Mouse (Mus musculus) forebrain, embryonic 13.5 days (tissue): Measurements from ENCODE around the gene Hdc. TPM values are rescaled to one million over a fixed set of nuclear protein-coding genes. Genes with fewer than 3 reads are reported as not detected.
"Not testable (repeated sequence)": the region's sequence is repeated elsewhere in the genome, so short reads cannot be mapped to it uniquely, and the experiment has no call there.

Experiments used
- ATAC-seq: fragments of 200-750 bp; cut with Nextera tagmentation; 2 replicates; pipeline ENCODE4 v1.8.0; 2017
- H3K27ac ChIP-seq: fragments of 300-500 bp; sonication (generic); 2 replicates; pipeline ENCODE4 v1.5.1; 2015; ENCODE audit warnings: inconsistent platforms, mild to moderate bottlenecking, moderate library complexity
- H3K27me3 ChIP-seq: fragments of 300-500 bp; sonication (generic); 2 replicates; pipeline ENCODE4 v1.6.1; 2015; ENCODE audit warnings: mild to moderate bottlenecking, inconsistent platforms
- H3K36me3 ChIP-seq: fragments of 300-500 bp; sonication (generic); 2 replicates; pipeline ENCODE4 v1.6.1; 2015; ENCODE audit warnings: mild to moderate bottlenecking, inconsistent platforms; ENCODE audit not compliant: poor library complexity, severe bottlenecking
- H3K4me1 ChIP-seq: fragments of 300-500 bp; sonication (generic); 2 replicates; pipeline ENCODE4 v1.6.1; 2015; ENCODE audit warnings: inconsistent platforms
- H3K4me2 ChIP-seq: fragments of 300-500 bp; sonication (generic); 2 replicates; pipeline ENCODE4 v1.6.1; 2015; ENCODE audit warnings: inconsistent platforms, mild to moderate bottlenecking, moderate library complexity
- H3K4me3 ChIP-seq: fragments of 300-500 bp; sonication (generic); 2 replicates; pipeline ENCODE4 v1.5.1; 2015; ENCODE audit warnings: mild to moderate bottlenecking, inconsistent platforms
- H3K9ac ChIP-seq: fragments of 300-500 bp; sonication (generic); 2 replicates; pipeline ENCODE4 v1.6.1; 2015; ENCODE audit warnings: mild to moderate bottlenecking, inconsistent platforms
- H3K9me3 ChIP-seq: fragments of 300-500 bp; sonication (generic); replicated peaks from 2 replicates; pipeline ENCODE4 v1.6.1; 2016; ENCODE audit warnings: inconsistent platforms
- WGBS: fragments of 180-500 bp; shearing (Covaris S2); methylation state at CpG from one replicate; pipeline ENCODE4 v1.1.7; 2015; 5-methylcytosine and 5-hydroxymethylcytosine counted together
- polyA plus RNA-seq: library from polyadenylated mRNA; unstranded; fragments of >200 nt; fragmentation: Nextera tagmentation; extraction: Ambion mirVana; gene quantifications from 2 replicates; pipeline ENCODE4 v1.2.1, GENCODE M21; 2015

Hdc gene
- polyA plus RNA-seq, 1 experiment from 2014 or later = 1.0 TPM

DNA sequence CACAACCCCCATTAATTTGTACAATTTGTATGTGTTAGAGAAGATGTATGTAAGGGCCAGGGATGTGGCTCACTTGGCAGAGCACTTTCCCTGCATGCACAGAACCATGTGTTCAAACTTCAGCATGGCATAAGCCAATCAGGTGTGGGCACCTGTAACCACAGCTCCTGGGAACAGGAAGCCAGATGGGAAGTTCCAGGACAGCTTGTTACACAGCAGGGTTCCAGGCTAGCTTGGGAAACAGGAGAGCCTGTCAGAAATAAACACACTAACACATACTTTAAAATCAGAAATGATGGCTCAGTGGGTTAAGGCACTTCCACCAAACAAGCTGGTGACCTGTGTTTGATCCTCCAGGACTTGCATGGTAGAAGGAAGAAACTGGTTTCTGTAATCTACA is 4.0 kb upstream of the Hdc start:
- no peak overlapping the region for H3K4me3 ChIP-seq
- no peaks in the 10 kb centered on the region for H3K9me3 ChIP-seq
- H3K4me2 ChIP-seq = no peak overlapping the region
- peaks cover 4% of the 10 kb centered on the region for H3K36me3 ChIP-seq
- 0 out of 2 replicates have a peak, but pooled peaks cover 7% of the 10 kb centered on the region for H3K4me1 ChIP-seq
- H3K27ac ChIP-seq = no peak overlapping the region
- ATAC-seq = no peak
- no peaks in the 10 kb centered on the region for H3K27me3 ChIP-seq
- no peak overlapping the region for H3K9ac ChIP-seq

DNA sequence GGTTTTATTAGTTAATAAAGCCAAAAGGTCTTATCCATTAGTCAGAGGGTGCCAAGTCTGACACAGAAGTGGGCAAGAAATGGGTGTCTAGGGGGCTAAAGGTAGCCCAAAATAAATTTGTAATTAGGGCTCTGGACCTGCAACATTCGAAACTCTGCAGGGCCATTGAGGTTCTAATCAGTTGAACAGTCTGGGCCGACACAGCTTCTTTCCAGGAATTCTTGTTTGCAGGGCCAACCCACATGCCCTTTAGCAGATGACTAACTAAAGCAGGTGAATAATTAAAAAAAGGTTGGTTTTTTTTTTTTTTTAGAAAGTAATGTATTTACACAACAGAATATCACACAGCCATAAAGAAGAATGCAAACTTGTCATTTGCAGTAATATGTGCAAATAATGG is 3.4 kb upstream of the Hdc start:
- no peak for ATAC-seq
- no peak overlapping the region for H3K4me3 ChIP-seq

DNA sequence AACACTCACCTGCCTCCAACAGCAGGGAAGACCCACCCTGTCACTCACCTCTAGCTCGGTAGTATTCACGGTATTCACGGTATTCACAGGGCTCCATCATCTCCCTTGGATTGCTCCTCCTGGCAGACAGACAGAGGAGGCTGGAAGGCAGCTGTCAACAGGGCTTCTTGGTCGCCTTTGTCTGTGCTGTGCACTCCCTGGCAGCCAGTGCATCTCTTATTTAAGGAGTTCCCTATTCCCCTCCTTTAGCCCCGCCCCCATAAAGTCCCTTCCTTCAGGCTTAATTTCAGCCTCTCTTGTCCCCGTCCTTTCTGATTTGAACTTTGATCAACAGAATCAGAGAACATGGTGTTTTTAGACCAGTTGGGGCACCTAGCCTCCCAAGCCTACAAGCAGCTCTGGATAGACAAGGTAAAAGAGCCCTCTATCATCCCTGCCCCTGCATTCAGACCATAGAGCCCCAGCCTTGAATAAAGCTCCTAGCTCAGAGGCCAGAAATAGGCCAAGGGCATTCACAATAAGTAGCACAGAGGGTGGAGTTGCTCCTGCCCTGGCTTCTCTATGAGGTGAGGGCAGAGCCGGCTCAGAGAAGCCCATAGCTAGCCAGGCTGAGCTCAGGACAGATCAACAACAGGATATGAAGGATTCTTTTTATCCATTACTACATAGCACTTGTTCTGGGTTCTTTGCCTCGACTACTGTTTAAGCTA is 474 bp downstream of the Hdc start:
- 23% methylated on average over 8 of the region's 8 CpGs for WGBS
- ATAC-seq = peak; percentile 38; the same call in 1 of the 2 replicates
- Histone ChIP-seq H3K27ac (no peak overlapping the region), H3K4me3 (no peak overlapping the region), H3K9ac (no peak overlapping the region), H3K4me1 (0 out of 2 replicates have a peak, but pooled peaks cover 7% of the 10 kb centered on the region), H3K9me3 (no peaks in the 10 kb centered on the region), H3K27me3 (no peaks in the 10 kb centered on the region), H3K36me3 (no peaks in the 10 kb centered on the region), H3K4me2 (no peak overlapping the region)

More for the DNA sequence above, 3.4 kb upstream of the Hdc start:
- 84% methylated on average over 2 of the region's 2 CpGs for WGBS
- Histone ChIP-seq H3K4me1 (0 out of 2 replicates have a peak, but pooled peaks cover 7% of the 10 kb centered on the region), H3K27ac (no peak overlapping the region), H3K36me3 (peaks cover 4% of the 10 kb centered on the region; the same call in 1 of the 2 replicates), H3K9ac (no peak overlapping the region), H3K9me3 (no peaks in the 10 kb centered on the region), H3K27me3 (no peaks in the 10 kb centered on the region), H3K4me2 (no peak overlapping the region)

DNA sequence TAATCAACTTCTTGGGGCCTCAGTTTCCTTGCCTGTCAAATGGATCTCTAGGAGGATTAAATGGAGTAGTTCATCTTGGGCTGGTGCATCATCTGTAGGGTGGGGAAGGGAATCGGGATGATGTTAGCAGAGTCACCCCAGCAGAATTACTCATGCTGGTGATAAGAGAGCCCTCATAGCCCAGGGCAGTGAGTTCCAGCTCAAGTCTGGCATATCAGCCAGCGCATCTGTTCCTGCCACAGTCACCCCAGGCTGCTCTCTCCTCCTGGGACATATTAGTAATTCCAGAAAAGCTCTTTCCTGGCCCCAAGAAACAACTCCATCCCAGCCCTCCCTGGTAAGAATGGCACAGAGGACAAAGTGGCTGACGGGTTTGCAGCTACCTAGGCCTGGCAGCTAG is 3.7 kb downstream of the Hdc start:
- no peak for ATAC-seq
- H3K4me2 ChIP-seq = no peak overlapping the region
- 95% methylated on average over 3 of the region's 3 CpGs for WGBS
- H3K4me1 ChIP-seq = 0 out of 2 replicates have a peak, but pooled peaks cover 7% of the 10 kb centered on the region
- H3K27ac ChIP-seq = no peak overlapping the region
- no peak overlapping the region for H3K9ac ChIP-seq
- no peaks in the 10 kb centered on the region for H3K27me3 ChIP-seq
- no peaks in the 10 kb centered on the region for H3K36me3 ChIP-seq
- H3K4me3 ChIP-seq = no peak overlapping the region
- H3K9me3 ChIP-seq = no peaks in the 10 kb centered on the region

DNA sequence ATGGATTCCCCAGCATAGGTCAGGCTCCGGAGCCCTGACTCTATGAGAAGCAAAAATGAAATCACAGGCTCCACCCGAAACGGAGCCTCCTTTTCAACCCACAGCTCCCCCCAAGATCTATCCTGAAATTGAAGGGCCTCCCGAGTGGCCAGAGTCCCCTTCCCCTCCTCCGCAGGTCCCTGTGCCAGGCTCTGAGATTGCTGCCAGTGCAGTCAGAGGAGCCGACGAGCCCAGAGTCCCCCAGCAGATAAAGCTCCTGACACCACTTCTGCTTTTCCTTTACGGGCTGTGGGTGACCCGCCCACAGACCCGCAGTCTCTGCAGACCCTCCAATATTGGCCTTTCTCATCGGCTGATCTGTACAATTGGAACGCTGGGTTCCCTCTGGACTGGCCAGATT is 9.5 kb downstream of the Hdc start:
- H3K36me3 ChIP-seq, H3K27me3 ChIP-seq, H3K9ac ChIP-seq, H3K9me3 ChIP-seq, H3K4me2 ChIP-seq, H3K4me1 ChIP-seq, ATAC-seq, H3K4me3 ChIP-seq, H3K27ac ChIP-seq: not testable (repeated sequence)
- WGBS = 86% methylated on average over 12 of the region's 12 CpGs

DNA sequence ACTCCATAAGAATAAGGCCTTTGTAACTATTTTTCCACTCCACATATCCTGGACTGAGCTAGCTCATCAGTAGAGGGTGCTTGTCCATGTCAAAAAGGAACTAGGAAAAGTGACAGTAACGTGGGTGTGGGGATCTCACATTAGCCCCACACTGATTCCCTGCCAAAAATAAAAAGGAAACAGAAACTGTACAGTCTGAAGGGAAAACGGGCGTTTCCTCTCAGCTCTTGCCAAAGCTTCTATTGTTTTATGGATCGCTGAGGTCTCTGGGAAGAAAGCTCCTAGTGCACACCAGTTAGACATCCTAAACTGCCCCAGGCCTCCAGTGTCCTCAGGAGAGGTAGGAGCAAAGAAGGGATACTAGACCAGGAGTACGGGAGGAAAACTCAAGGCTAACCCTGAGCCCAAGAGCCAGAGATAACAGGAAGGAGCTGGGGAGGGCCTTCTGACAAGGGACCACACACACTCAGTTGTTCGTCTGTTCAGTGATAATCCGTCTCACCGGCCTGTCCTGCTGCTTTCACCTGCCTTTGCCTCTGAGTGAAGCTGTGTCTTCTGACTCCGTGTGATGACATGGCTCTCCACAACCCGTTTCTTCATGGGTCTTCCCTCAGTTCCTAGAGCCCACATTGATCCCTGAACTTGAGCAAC is 11.4 kb downstream of the Hdc start:
- no peaks in the 10 kb centered on the region for H3K36me3 ChIP-seq
- no peaks in the 10 kb centered on the region for H3K4me1 ChIP-seq
- H3K4me3 ChIP-seq = no peak overlapping the region
- no peaks in the 10 kb centered on the region for H3K9me3 ChIP-seq
- no peaks in the 10 kb centered on the region for H3K27me3 ChIP-seq
- 74% methylated on average over 10 of the region's 10 CpGs for WGBS
- no peak overlapping the region for H3K27ac ChIP-seq
- no peak for ATAC-seq
- H3K4me2 ChIP-seq = no peak overlapping the region
- no peak overlapping the region for H3K9ac ChIP-seq

DNA sequence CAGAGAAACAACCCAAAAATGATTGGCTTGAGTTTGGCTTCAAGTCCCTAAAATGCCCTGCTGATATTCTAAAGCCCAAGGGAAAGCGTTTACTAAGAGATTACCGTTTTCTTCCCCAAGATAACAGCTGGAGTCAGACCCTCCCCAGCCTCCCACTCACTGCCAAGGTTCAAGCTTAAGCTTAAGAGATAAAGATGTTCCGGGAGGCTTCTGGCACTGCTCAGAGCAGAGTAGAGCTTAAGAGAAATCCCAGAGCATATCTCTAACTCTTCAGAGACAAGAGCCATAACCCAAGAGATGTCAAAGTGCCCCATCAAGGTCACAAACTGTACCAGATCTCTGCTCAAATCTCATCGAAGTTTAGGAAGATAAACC is 12.4 kb downstream of the Hdc start:
- no peak overlapping the region for H3K4me2 ChIP-seq
- no peaks in the 10 kb centered on the region for H3K4me1 ChIP-seq
- ATAC-seq = no peak
- H3K4me3 ChIP-seq = no peak overlapping the region
- H3K36me3 ChIP-seq = no peaks in the 10 kb centered on the region
- H3K27me3 ChIP-seq = no peaks in the 10 kb centered on the region
- no peaks in the 10 kb centered on the region for H3K9me3 ChIP-seq
- H3K27ac ChIP-seq = no peak overlapping the region
- WGBS = 68% methylated on average over 4 of the region's 4 CpGs
- no peak overlapping the region for H3K9ac ChIP-seq

DNA sequence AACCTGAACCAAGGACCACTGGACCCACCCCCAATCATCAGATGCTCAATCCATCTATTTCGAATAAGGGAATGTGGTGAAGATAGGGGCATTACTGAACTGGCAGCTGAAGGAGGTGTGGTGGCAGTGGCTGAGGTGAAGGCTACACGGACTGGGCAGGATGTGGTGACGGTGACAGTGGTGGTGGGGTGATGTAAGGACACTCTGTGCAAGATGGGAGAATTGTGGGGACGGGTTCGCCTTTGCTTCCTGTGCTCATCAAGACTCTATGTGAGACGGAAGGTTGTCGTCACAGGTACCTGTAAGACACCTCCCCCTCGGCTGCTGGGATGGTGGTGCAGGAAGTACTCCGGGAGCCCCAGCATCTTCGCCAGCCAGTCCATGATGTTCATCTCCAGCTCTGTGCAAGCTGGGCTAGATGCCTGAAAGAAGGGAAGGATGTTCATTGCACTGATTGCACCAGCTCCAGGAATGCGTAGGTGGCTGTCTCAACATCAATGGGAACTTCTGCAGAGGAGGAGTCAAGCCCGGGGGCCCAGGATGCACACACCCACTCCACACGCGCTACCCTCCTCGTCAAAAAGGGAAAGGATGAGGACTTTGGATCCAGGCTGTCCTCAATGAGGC is 12.9 kb downstream of the Hdc start:
- Histone ChIP-seq H3K9ac (no peak overlapping the region), H3K36me3 (no peaks in the 10 kb centered on the region)
- 92% methylated on average over 15 of the region's 15 CpGs for WGBS

DNA sequence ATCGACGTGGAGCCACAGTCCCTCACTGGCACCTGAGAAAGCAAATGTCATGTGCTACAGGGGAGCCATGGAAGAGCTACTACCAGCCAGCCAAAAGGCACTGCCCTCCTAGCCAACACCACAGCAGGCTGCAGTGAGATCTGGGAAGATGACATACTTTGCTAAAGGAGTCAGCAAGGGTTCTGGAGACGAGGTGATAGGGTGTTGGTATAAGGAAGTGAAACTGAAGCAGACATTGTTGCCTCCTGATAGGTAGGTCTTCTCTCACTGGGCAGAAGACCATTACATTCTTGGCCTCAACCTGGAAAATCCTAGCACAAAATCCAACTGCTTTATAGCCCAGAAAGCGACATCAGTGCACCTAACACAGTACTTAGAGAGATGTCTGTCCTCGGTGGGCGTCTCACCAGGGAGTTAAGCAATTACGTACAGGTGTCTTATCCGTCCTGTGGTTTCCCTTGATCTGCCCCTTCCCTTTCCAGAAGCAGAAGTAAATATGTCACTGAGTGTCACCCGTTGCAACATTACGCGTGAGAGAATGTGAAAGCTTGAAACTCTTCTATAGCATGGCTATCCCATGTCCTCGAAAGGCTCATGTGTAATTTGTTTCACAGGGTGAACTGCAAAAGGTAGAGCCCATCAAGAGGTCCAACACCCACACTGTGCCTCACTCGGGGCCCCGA is 17.0 kb downstream of the Hdc start:
- H3K9me3 ChIP-seq = no peaks in the 10 kb centered on the region
- H3K36me3 ChIP-seq = no peaks in the 10 kb centered on the region
- H3K4me2 ChIP-seq = no peak overlapping the region
- no peak overlapping the region for H3K4me3 ChIP-seq
- no peak overlapping the region for H3K9ac ChIP-seq
- no peaks in the 10 kb centered on the region for H3K4me1 ChIP-seq
- WGBS = 92% methylated on average over 14 of the region's 14 CpGs
- no peaks in the 10 kb centered on the region for H3K27me3 ChIP-seq
- H3K27ac ChIP-seq = no peak overlapping the region
- ATAC-seq = no peak

More for the DNA sequence above, 12.9 kb downstream of the Hdc start:
- Histone ChIP-seq H3K9me3 (no peaks in the 10 kb centered on the region), H3K4me1 (no peaks in the 10 kb centered on the region), H3K27ac (no peak overlapping the region), H3K4me3 (no peak overlapping the region), H3K27me3 (no peaks in the 10 kb centered on the region), H3K4me2 (no peak overlapping the region)
- no peak for ATAC-seq

DNA sequence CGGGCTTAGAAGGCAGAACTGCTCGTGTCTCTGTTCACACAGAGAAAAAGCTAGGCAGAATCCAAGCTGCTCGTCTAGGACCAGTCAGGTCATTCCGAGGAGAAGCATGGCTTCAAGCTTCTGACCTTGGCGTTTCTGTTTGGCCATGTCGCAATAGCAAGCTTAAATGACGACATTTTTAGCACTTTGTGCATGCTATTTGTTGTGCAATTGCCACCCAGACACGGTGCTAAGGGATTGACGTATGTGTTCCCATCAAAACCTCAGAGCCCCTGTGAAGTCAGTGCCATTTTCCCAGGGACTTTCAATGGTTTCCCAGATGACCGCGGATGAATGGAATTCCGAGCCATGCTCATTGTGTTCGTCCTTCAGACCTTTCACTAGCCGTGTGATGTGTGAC is 18.6 kb downstream of the Hdc start:
- Histone ChIP-seq H3K4me1 (no peaks in the 10 kb centered on the region), H3K4me3 (no peak overlapping the region), H3K9me3 (no peaks in the 10 kb centered on the region), H3K27me3 (no peaks in the 10 kb centered on the region), H3K27ac (no peak overlapping the region), H3K4me2 (no peak overlapping the region), H3K36me3 (no peaks in the 10 kb centered on the region), H3K9ac (no peak overlapping the region)
- no peak for ATAC-seq
- 86% methylated on average over 14 of the region's 14 CpGs for WGBS

DNA sequence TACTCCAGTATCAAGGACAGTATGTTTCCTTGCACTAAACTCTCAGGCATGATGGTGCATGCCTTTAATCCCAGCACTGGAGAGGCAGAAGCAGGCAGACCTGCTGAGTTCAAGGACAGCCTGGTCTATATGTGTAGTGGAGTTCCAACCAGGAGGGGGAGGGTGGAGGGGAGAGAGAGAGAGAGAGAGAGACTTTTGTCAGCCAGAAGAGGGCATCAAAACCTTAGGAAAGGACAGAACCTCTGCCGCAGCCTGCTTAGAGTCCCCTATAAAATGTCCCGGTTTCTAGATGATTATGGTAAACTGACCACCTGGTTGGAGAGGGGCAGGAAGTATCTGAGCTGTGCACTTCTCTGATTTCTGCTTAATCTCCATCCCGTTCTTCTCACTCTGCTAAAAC is 20.1 kb downstream of the Hdc start:
- no peak for ATAC-seq
- no peaks in the 10 kb centered on the region for H3K4me1 ChIP-seq
- no peak overlapping the region for H3K4me3 ChIP-seq
- no peaks in the 10 kb centered on the region for H3K27me3 ChIP-seq
- H3K4me2 ChIP-seq = no peak overlapping the region
- no peaks in the 10 kb centered on the region for H3K36me3 ChIP-seq
- no peaks in the 10 kb centered on the region for H3K9me3 ChIP-seq
- WGBS = 21% methylated on average over 3 of the region's 3 CpGs
- H3K27ac ChIP-seq = no peak overlapping the region
- no peak overlapping the region for H3K9ac ChIP-seq

DNA sequence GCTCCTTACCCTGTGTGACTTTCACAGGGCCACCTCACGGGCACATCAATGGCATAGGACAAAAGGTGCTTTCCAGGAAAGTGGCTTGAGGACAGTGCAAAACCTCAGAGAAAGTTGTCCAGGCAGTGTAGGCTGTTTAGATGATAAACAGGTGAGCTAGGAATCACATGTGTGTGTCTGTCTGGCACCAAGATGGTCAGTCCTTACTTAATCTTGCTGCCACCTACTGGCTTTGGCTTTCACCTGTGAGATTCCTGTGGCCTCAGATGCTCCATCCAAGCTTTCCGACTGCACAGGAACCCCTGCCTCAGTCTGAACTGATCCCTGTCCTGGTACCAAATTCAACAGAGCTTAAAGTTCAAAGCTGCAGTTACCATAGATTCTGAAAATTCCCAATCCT is 20.7 kb downstream of the Hdc start:
- Histone ChIP-seq H3K9ac (no peak overlapping the region), H3K4me1 (no peaks in the 10 kb centered on the region), H3K4me3 (no peak overlapping the region), H3K4me2 (no peak overlapping the region), H3K27ac (no peak overlapping the region), H3K27me3 (no peaks in the 10 kb centered on the region), H3K9me3 (no peaks in the 10 kb centered on the region), H3K36me3 (no peaks in the 10 kb centered on the region)
- 55% methylated on average over 2 of the region's 2 CpGs for WGBS
- no peak for ATAC-seq
